Mouse (Mus musculus): ENCODE data around the gene Sec13. TPM values are rescaled to one million over a fixed set of nuclear protein-coding genes. Genes with fewer than 3 reads are reported as not detected.

Sec13 gene
- total RNA-seq, 1 experiment from 2014 or later, result 109 TPM

Small RNA genes lying within 50 kb of the gene (microRNA-seq; reads per million reads assigned to microRNA genes)
- gene Mir7042, result 0.36 to 0.69 reads per million in 2 experiments

Other genes starting within 250 kb of the Sec13 start
- 0.30 TPM in 1 of 2 replicates, not detected in the other for gene Prrt3, start 238.8 kb downstream of the Sec13 start, total RNA-seq (2021)
- gene Emc3, start 209.1 kb downstream of the Sec13 start, total RNA-seq (2021), result 116 and 125 TPM in 2 replicates
- 2.0 and 3.0 TPM in 2 replicates for gene Fancd2, start 209.1 kb downstream of the Sec13 start, total RNA-seq (2021)
- gene Fancd2os, start 140.0 kb downstream of the Sec13 start, total RNA-seq (2021), result 0.70 TPM in 1 of 2 replicates, not detected in the other
- gene Brk1, start 136.0 kb downstream of the Sec13 start, total RNA-seq (2021), result 175 and 224 TPM in 2 replicates
- 31.6 and 32.6 TPM in 2 replicates for gene Vhl, start 116.8 kb downstream of the Sec13 start, total RNA-seq (2021)
- gene Irak2, start 102.3 kb downstream of the Sec13 start, total RNA-seq (2021), result 13.8 and 17.1 TPM in 2 replicates
- gene Tatdn2, start 43.7 kb downstream of the Sec13 start, total RNA-seq (2021), result 49.5 and 50.7 TPM in 2 replicates
- gene Ghrl, start 20.9 kb downstream of the Sec13 start, total RNA-seq (2021), result not detected in 2 replicates

Measured in adrenal gland, postnatal 25 days (tissue).